Mouse (Mus musculus) cerebellum, postnatal 4 days (tissue): ENCODE data around the gene Supt5.
"Not testable (repeated sequence)": the region's sequence is repeated elsewhere in the genome, so short reads cannot be mapped to it uniquely, and the experiment has no call there.

ENCODE experiments used
- DNase-seq, 2 experiments: peaks; one replicate each; pipeline ENCODE4 v3.0.0; 2022; ENCODE audit warnings: low spot score in 2 of 2, mixed read lengths in 1 of 2

The Supt5 gene

DNA sequence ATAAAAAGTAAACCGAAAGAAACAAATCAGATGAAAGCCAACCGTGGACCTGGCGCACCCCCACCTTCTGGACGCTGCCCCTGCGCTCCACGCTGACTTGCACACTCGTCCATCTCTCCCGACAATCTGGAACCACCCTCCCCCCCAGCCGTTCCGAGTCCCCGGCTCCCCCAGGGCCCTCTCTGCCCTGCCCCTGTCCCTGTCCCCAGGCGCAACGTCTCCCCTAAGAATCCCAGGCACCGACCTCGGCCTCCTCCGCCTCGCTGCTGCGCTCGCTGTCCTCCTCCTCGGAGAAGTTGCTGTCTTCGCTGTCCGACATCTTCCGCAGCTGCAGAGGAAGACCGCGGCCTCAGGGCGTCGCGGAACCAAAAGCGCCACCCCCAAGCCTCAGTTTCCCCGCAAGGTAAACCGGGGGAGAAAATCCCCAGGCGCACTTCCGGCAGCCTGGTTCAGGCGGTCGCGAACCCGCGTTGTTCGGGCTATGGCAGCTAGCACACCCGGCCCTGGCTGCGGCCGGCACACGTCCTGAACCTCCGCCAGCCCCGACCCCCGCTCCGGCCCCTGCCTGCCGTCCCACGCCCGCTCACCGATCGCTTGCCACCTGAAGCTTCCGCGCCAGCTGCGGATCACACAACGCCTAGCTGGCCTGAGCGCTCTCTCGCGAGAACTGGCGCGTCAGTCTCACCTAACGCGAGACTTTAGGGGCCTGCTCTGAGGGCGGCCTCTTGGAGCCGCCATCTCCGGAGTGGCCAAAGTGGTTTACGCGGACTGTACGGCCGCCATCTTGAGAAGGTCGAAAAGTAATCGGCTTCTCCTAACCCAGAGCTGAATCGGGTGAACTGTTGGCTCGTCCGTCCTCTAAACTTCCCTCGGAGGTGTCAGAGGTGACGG lies at the start of gene Supt5:
TSS of gene Supt5 (minus strand) at position 639 of the 891 bp plus-strand sequence.
- DNase-seq: peak; percentile 91 to 95

DNA sequence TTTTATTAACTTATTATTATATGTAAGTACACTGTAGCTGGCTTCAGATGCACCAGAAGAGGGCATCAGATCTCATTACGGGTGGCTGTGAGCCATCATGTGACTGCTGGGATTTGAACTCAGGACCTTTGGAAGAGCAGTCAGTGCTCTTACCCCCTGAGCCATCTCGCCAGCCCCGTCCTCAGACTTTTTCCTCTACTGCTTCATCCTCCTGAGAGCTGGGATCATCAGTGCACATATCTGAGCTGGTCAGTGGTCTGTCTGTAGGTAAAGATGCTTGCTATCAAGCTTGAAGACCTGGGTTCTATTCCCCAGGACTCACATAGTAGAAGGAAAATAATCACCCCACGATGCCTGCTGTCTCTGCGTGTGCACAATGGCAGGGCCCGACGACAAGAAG lies 48.8 kb upstream of the Supt5 start:
- DNase-seq: not testable (repeated sequence)

DNA sequence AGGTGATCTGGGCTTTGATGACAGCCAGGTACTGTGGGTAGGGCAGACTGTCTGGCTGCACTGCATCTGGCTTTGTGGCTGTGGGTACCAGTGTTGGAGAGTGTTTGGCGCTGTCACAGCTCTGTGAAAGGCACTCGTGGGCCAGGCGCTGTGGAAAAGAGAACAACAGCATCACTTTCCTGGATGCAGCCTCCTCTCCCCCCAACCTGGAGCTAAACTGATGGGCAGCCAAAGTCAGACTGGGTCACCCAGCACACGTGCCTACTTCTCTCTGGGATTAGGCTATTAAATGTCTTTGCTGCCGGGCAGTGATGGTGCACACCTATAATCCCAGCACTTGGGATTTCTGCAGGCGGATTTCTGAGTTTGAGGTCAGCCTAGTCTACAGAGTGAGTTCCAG lies 48.3 kb upstream of the Supt5 start:
- DNase-seq: not testable (repeated sequence)

DNA sequence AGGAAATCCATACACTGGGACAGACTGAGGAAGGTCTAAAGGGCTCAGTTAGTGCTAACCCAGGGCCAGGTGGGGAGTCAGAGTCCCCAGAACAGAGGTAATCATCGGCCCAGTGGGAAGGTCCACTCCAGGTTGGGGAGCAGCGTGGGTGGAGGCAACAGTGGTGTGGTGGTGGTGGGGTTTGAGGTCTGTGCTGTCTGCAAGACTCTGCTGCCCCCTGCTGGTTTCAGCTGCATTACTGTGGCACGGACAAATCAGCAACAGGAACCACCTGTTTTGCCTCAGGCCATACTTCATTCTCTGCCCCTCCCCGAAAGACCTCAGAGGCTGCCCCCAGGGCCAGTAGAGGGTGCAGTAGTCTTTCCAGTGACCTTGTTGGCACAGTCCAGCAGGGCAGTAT lies 47.9 kb upstream of the Supt5 start:
- peak in 1 of 2 experiments; percentile 79 for DNase-seq

DNA sequence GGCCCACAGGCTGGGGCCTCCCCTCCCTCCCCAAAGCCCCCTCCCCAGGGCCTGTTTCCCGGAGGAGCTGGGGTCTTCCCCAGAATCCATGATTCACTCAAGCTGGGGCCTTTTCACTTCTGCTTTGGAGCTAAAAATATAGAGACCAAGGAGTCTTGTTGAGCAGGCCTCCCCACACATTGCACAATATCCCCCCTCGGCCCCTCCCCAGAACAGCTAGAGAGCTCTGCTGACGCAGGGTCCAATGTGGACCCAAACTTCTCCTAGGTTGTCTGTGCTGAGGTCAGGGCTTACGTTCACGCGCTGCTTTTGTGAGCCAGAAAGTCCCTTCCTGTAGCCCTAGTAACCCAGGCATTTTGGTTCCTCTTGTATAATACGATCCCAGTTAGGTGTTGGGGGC lies 47.5 kb upstream of the Supt5 start:
- DNase-seq: no peak

DNA sequence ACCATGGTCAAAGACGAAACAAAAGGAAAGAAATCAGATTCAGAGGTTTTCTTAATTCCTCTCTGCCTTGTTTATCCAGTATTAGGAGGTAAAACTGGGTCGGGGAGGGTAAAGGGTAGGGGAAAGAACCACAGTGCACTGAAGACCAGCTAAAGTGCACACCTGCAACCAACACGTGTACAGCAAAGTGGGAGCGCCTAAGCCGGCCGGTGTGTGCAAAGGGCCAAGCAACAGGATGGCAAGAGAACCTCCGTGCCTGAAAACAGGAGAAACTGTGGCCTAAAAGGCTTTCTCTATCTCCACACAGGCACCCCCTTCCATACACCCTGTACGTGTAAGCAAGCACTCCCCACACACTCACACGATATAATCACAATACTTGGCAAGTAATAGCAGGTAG lies 46.6 kb upstream of the Supt5 start:
- DNase-seq: no peak

DNA sequence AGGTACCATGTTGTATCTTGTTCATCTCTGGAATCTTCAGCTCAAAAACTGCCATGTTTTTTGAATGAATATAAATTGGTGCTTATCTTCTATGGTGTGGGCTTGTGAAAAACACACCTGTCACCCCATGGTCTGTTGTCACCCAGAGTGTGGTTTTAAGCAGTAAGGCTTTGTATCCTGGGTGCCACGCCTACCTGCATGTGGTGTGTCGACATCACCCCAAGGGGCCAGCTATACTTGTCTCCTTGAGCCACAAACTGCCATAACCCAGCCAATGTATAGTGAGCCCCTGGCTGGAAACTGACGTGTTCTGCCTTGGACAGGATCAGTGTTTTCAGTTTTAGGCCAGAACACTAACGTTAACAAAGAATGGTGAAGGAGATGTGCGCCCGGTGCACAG lies 45.6 kb upstream of the Supt5 start:
- DNase-seq: no peak

DNA sequence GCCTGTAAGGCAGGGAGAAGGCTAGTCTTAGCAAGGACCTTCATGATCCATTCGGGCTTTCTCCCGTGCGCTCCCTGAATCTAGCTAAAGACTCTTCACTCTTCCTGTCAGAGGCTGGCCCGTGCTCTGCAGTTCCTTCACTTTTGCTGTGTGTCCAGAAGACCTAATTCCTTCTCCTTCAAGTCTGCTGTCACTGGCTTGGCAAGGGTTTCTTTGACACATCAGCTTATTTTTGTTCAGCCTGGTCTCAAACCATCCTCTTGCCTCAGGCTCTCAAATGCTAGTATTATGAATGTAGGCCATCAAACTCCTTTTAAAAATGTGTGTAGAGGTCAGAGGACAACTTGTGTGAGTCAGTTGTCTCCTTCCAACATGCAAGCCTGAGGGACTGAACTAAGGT lies 45.1 kb upstream of the Supt5 start:
- DNase-seq: no peak

DNA sequence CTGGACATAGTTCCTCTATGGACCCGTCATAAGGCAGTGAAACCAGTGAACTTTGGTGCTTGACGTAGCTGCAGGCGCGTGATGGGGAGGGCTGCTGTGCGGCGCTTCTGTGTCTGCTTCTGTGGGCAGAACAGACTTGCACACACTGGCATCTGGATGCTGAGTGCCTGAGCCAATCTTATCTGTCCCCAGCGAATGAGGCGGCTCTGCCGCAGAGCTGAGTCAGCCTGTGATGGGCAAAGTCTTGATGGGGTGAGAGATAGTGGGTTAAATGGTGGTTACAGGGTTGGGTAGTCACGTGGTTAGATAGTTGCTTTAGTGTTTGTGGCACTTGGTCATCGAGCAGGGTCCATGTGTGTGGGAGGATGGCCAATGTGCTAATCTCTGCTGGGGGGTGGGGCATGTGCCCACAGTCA lies 44.4 kb upstream of the Supt5 start:
- DNase-seq: no peak

DNA sequence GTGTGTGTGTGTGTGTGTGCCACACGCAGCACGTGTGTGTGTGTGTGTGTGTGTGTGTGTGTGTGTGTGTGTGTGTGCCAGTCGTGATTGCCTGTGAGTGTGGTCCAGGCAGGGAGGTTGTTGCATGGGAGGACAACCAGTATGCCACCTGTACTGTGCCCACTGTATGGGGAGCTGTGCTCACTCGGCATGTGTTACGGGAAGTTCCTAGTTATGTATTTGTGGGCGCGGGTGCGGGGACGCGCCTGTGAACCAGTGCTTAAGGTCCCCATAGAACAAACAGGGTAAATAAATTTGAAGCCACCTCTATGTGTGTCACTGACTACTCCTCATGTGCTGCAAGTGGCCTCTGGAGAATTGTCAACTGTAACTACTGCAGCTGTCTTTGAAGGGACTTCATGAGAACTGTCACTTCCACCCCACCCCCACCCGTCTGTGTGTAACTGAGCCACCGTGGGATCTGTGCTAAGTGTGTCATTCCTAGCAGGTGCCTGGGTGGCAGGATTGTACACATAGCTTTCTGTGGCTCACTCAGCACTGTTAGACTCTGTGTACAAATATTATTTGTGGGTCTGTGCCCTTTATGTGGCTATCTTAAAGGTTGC lies 43.9 kb upstream of the Supt5 start:
- DNase-seq: no peak

DNA sequence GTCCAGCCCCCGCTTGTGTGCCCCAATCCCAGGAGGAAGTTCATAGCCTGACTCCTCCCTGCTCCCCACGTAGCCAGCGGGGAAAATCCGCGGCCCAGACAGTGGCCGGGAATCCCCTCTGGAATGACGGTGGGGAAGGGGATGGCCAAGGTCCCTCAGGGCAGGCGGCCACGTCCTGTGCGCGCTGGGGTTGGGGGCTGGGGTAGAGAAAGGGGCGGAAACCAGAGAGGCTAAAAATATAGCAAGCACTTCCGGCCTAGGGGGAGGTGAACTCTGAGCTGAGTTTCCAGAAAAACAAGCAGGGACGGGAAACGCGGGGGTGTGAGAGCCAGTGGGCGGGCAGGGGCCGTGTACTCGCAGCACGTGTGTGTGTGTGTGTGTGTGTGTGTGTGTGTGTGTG lies 43.4 kb upstream of the Supt5 start:
- no peak for DNase-seq

DNA sequence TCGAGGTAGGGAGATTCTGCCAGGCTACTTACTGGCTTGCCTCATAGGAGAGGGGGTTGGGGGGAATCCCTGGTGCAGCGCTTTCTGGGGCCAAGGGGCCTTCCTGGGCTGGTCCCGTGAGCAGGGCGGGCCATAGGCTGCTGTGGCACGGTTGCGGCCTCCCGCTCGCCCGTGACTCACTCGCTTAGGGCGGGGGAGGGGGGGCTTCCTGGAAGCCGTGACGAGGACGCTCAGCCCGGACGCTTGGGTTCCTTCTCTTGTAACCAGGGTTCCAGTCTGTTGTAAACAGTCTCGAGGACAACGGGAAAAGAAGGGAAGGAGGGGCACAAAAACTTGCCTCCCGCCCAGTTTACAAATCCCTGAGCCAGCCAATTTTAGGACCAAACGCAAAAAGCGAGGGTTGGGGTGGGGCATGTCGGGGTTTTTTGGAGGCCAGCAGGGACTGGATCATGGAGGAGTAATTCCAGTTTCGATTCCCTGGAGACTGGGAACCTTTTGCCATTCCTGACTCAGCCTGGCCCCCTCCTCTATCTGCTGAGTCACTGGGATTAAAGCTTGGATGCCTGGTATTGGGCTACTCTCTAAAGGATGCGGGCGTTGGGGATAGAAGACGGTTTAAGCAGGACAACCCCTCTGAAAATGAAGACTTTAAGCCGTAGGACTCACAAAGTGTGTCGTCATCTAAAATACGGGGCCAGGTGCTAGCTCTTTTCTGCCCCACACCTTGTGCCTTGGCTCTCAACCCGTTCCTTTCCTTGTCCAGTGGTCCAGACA lies 42.7 kb upstream of the Supt5 start:
- no peak for DNase-seq

DNA sequence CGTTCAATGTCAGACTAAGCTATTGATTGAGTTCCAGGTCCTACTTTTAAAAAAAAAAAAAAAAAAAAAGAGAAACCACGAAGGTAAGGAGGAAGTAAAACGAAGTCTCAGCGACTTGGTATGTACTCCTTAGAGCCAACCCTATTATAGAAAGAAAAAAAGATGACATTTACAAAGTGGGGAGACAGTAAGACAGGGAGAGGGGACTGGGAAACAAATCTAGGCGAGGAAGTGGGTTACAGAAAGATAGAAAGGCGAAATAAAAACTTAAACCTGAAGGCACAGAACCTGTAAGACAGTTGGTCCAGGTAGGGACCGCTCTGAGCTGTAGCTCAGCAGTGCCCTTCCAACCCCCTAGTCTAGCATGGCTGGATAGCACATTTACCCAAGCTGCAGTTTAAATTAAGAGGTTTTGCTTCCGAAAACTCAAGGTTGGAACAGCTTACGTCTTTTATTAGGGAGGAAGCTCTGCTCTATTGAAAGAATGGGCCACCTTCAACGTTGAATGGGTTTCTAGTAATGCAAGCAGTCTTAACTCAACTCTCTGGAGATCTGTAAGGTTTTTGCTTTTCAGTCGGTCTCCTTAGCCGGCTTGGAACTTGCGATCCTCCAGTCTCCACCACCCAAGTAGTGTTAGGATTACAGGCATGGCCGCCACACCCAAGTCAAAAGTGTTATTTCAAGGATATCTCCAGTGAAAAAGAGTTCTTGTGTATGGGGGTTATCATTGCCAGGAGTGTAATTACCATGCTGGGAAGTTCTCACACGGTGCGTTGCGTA lies 41.9 kb upstream of the Supt5 start, which contains the start of gene Zfp36:
TSS of gene Zfp36 (minus strand) at position 17 of the 780 bp plus-strand sequence.
- DNase-seq: no peak

DNA sequence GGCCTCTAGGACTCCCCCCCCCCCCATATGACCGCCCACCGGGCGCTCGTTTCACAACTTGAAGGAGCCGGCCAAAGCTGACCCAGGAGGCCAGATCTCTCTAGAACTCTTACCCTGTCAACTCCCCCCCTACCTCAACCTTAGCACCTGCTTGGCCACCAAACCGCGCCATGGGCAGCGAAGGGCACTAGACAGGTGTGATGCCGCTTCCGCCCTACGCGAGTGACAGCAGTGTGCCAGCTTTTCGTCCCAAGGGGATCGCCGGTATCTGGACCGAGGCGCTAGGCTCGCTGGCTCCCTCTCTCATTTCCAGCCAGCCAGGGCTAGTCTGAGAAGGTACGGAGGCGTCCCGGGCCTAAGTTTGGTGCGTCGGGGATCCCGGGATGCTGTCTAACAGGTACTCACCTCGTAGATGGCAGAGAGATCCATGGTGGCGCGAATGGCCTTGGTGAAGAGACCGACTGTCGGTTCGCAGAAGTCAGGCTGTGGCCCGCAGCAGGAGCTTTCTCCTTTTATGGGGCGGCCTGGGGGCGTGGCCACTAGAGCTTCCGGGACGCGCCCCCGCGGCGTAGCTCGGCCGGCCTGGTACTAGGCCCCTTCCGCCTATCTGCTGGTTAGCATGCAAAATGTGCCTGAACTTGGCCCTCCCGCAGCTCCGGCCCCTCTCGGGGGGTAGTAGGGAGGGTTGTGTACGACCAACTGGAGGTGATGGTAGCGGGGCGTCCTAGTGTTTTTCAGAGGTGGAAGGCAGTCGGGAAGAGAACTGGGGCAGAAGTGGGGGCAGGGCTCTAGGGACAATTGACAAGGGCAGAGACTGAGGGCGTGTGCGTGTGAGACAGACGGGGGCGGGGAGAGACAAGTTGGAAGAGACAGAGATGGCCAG lies 40.5 kb upstream of the Supt5 start:
- peak; percentile 59 to 68 for DNase-seq

DNA sequence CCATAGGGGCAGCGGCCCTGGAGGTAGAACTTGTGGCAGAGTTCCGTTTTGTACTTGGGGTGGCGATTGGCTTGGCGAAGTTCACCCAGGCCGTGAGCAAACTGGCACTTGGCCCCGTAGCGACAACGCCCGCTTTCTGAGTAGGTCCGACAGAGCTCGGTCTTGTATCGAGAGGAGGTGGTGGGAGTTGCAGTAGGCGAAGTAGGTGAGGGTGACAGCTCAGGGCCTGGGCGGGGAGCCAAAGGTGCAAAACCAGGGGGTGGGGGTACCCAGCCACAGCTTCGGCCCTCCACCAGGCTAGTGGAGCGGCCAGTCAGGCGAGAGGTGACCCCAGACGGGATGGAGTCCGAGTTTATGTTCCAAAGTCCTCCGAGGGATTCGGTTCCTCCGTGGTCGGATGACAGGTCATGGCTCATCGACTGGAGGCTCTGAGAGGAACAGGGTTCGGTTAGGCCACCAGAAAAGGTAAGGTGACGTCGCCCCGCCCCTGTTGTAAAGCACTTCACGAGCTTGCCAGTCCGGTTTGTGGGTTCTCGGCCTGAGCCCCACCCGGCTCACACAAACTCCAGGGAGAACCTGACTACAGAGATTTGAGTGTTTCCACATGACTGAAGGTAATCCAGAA lies 39.6 kb upstream of the Supt5 start:
- no peak for DNase-seq

DNA sequence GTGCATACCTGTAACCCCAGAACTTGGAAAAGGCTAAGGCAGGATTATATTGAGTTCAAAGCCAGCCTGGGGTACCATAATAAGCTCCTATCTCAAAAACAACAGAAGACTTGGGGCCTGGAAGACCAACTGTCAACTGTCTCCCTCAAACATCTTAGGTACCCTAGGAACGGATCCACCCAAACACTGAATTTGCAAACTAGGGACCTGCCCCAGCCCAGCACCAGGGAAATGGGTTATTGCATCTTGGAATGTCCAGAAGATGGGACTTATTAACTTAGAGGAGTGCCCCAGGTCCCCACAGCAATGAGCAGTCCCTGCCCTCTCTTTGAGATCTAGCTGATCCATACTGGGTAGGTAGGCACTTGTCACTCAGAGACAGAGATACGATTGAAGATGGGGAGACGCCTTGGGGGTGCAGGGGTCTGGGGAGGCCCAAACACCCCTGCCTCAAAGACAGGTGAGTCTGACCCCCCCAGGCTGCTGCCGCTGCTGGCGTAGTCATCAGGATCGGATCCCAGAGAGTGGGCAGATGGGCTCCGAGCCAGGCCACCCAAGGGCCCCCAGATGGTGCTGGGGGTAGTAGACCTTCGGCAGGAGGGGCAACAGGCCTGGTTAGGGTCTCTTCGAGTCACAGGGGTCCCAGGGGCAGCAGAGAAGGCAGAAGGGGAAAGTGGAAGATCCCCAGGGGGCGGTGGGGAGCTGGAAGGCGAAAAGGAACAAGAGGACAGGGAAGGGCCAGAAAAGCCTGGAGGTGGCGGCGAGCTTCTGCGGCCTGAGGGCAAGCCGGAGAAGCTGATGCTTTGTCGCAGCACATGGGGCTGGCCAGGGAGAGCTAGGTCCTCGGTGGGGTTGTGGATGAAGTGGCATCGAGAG lies 38.9 kb upstream of the Supt5 start:
- no peak for DNase-seq

DNA sequence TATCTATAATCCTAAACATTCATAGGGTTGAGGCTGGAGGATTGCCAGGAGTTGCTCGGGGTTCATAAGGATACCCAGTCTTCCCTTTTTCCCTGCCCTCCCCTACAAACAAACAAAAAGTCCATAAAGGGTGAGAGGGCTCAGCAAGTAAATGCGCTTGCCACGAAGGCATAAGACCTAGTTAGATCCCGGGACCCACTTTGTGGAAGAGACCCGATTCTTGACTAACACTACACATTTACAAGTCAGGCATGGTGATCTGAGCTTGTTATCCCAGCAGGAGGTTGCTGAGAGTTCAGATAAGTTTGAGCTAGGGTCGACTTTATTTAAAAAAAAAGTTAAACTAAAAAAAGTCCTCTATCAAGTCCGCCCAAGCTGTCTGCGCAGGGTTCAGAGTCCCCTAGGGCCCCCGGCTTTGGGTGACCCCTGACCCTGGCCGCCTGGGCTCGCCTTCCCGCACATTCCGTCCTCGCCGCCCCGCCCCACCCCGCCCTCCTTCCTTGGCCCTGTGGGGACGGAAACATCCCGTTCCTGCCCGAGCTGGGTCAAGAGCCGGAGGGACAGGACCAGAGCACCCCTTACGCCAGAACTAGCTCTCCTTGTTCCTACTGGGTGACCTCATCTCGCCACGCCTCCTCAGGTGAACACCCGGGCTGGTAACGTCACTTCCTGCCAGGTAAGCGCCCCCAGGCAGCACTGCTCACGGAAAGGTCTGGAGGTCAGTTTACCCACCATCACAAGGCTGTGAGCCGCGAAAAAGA lies 37.6 kb upstream of the Supt5 start:
- DNase-seq: no peak

DNA sequence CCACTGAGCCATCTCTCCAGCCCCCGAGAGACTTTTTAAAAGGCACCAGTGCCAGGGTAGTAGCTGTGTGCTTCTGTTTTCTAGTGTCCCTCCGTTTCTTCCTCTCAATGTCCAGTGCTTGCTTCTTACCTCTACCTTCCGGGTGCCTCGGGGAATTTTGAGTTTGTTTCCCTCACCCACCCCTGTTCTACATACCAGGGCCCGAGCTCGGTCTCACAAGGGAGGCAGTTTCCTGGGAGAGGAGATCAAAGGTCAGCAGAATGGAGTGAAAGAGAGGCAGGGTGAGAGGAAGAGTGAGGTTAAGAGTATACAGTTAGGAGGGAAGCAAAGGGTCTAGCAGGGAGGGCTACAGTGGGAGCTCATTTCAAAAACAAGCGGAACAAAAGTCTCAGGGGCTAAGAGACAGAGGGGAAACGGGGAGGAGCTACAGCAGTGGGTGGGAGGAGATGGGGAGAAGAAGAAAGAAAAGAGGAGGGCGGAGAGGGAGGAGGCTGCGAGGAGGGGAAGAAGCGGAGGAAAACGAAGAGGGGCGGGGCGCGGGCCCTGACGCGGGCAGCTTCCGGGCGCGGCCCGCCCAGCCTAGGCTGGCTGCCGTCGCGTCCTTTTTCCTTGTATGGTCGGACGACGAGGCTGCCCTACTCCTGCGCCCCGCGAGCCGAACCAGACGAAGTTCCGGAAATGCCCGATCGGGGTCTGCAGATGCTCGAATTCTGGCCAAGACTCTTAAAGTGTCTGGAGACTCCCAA lies 36.8 kb upstream of the Supt5 start:
- DNase-seq: peak; percentile 55 to 73
